Mouse (Mus musculus) myocyte (in vitro differentiated cells): ENCODE results near the gene Olfr312. TPM values are rescaled to one million over a fixed set of nuclear protein-coding genes. Genes with fewer than 3 reads are reported as not detected.
"Not testable (repeated sequence)": the region's sequence is repeated elsewhere in the genome, so short reads cannot be mapped to it uniquely, and the experiment has no call there.

Experiments
- H3K27me3 ChIP-seq: one replicate; pipeline ENCODE4 v1.6.1; 2011; ENCODE audit not compliant: control insufficient read depth, insufficient read depth, insufficient read length
- H3K36me3 ChIP-seq: one replicate; pipeline ENCODE4 v1.6.1; 2011; ENCODE audit not compliant: control insufficient read depth, insufficient read depth
- H3K4me2 ChIP-seq: one replicate; pipeline ENCODE4 v1.6.1; 2011; ENCODE audit warnings: low read depth, control low read depth
- H3K4me3 ChIP-seq: one replicate; pipeline ENCODE4 v1.5.1; 2011; ENCODE audit warnings: mild to moderate bottlenecking, control low read depth, moderate library complexity
- H3K79me2 ChIP-seq: one replicate; pipeline ENCODE4 v1.6.1; 2011; ENCODE audit not compliant: control insufficient read depth, insufficient read depth
- H3ac ChIP-seq: one replicate; pipeline ENCODE4 v1.6.1; 2011; ENCODE audit not compliant: control insufficient read depth, insufficient read length
- CEBPB ChIP-seq: IDR thresholded peaks from 2 replicates; pipeline ENCODE4 v1.6.1; 2011; ENCODE audit warnings: mild to moderate bottlenecking, moderate library complexity; ENCODE audit not compliant: poor library complexity, insufficient read depth, severe bottlenecking
- E2F4 ChIP-seq: IDR thresholded peaks from one replicate; pipeline ENCODE4 v1.6.1; 2011; ENCODE audit warnings: mild to moderate bottlenecking, control low read depth, moderate library complexity; ENCODE audit not compliant: insufficient read depth
- MAX ChIP-seq: IDR thresholded peaks from one replicate; pipeline ENCODE4 v1.6.1; 2011; ENCODE audit warnings: low read depth, mild to moderate bottlenecking, control low read depth
- MYOD1 ChIP-seq, 3 experiments: IDR thresholded peaks; one replicate each; pipeline ENCODE4 v1.6.1; 2011; ENCODE audit warnings: control low read depth in 2 of 3, low read depth in 2 of 3, mild to moderate bottlenecking in 2 of 3, moderate library complexity in 1 of 3; ENCODE audit not compliant: insufficient read length in 2 of 3, control insufficient read depth in 1 of 3
- MYOG ChIP-seq, 3 experiments: IDR thresholded peaks; one replicate each; pipeline ENCODE4 v1.6.1; 2011; ENCODE audit warnings: control low read depth in 2 of 3, low read depth in 2 of 3, mild to moderate bottlenecking in 2 of 3; ENCODE audit not compliant: insufficient read length in 2 of 3, control insufficient read depth in 1 of 3, insufficient read depth in 1 of 3
- POLR2A ChIP-seq: IDR thresholded peaks from one replicate; pipeline ENCODE4 v1.6.1; 2011; ENCODE audit warnings: low read depth, mild to moderate bottlenecking, control low read depth, moderate library complexity; ENCODE audit not compliant: insufficient read length
- POLR2AphosphoS2 ChIP-seq: IDR thresholded peaks from one replicate; pipeline ENCODE4 v1.6.1; 2011; ENCODE audit warnings: low read depth, control low read depth; ENCODE audit not compliant: insufficient read length
- REST ChIP-seq: IDR thresholded peaks from one replicate; pipeline ENCODE4 v1.6.1; 2011; ENCODE audit warnings: mild to moderate bottlenecking, control low read depth, moderate library complexity; ENCODE audit not compliant: insufficient read depth, insufficient read length
- SRF ChIP-seq: IDR thresholded peaks from one replicate; pipeline ENCODE4 v1.6.1; 2011; ENCODE audit warnings: low read depth; ENCODE audit not compliant: control insufficient read depth, insufficient read length
- TCF12 ChIP-seq: IDR thresholded peaks from one replicate; pipeline ENCODE4 v1.6.1; 2011; ENCODE audit warnings: mild to moderate bottlenecking, control low read depth; ENCODE audit not compliant: poor library complexity, insufficient read depth, severe bottlenecking
- TCF3 ChIP-seq: IDR thresholded peaks from one replicate; pipeline ENCODE4 v1.6.1; 2011; ENCODE audit warnings: low read depth, control low read depth; ENCODE audit not compliant: insufficient read length
- USF1 ChIP-seq: IDR thresholded peaks from one replicate; pipeline ENCODE4 v1.6.1; 2011; ENCODE audit warnings: low read depth, mild to moderate bottlenecking, control low read depth, moderate library complexity
- polyA plus RNA-seq: library from polyadenylated mRNA; unstranded; fragments of >200 nt; fragmentation: generic; extraction: Trizol; gene quantifications from one replicate; pipeline ENCODE4 v1.2.1, GENCODE M21; 2012; ENCODE audit warnings: missing spikeins

Olfr312 gene
- polyA plus RNA-seq, 1 experiment, result not detected

- Histone ChIP-seq H3K36me3 (no peaks in the 10 kb centered on the region), H3K27me3 (no peaks in the 10 kb centered on the region), H3K79me2 (no peaks in the 10 kb centered on the region), H3K4me3 (no peak overlapping the region), H3ac (no peak overlapping the region), H3K4me2 (no peak overlapping the region)
- TF ChIP-seq REST (no peak), MAX (no peak), USF1 (no peak), POLR2AphosphoS2 (no peak), TCF12 (no peak)
Measured at GRCm38 (mm10) chr11:58815676-58816075, 13.4 kb upstream of the Olfr312 start.

GRCm38 (mm10) chr11:58829764-58830163, 727 bp downstream of the Olfr312 start:
- Histone ChIP-seq H3K27me3 (peaks cover 5% of the 10 kb centered on the region), H3ac (no peak overlapping the region), H3K4me3 (no peak overlapping the region), H3K4me2 (no peak overlapping the region), H3K79me2 (no peaks in the 10 kb centered on the region), H3K36me3 (no peaks in the 10 kb centered on the region)
- TF ChIP-seq TCF3 (no peak), REST (no peak), MAX (no peak), POLR2AphosphoS2 (no peak), TCF12 (no peak), CEBPB (no peak), E2F4 (no peak), MYOD1 (IDR thresholded peaks at IDR 0.05; ENCODE audit: control insufficient read depth in 1 of 3, insufficient read length in 2 of 3, low read depth in 2 of 3) (no peak), MYOG (IDR thresholded peaks at IDR 0.05; ENCODE audit: control insufficient read depth in 1 of 3, insufficient read depth in 1 of 3, insufficient read length in 2 of 3, low read depth in 2 of 3) (no peak), USF1 (no peak)

- not testable (repeated sequence) for H3K36me3 ChIP-seq, H3K27me3 ChIP-seq, H3K4me3 ChIP-seq, H3K4me2 ChIP-seq, H3K79me2 ChIP-seq, H3ac ChIP-seq
Measured at GRCm38 (mm10) chr11:58832541-58832940, 3.5 kb downstream of the Olfr312 start.

DNA sequence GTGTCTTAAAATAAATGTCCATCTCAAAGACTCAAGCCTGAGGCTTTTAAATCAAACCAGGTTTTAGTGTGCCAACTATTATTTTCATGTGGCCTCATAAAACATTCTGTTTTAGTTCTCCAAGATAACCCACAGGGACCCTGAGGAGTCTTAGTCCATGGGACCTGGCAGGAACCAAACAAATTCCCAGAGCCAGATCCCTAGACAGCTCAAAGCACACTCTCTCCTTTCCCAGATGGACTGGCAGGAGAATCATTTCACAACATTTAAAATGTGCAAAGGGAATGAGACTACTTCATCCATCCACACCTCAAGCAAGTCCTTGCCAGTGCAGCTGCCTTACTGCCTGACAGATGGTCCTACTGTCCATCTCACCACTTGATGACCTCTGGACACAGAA, 9.9 kb downstream of the Olfr312 start, which contains the start of gene Olfr311:
Olfr311 (plus strand) TSS at position 301 of the 400 bp plus-strand sequence.
- not testable (repeated sequence) for H3K27me3 ChIP-seq, H3K36me3 ChIP-seq, H3ac ChIP-seq, H3K4me3 ChIP-seq, H3K4me2 ChIP-seq, H3K79me2 ChIP-seq

GRCm38 (mm10) chr11:58846919-58847461, 18.0 kb downstream of the Olfr312 start, which contains the start of gene Gm12258:
TSS of gene Gm12258 (plus strand) at chr11:58847158.
- Histone ChIP-seq H3K4me2 (peak within 1 kb of the TSS; percentile 65), H3K27me3 (no peaks in the 10 kb centered on the region), H3K79me2 (no peaks in the 10 kb centered on the region), H3ac (peak within 1 kb of the TSS; percentile 89), H3K4me3 (peak within 1 kb of the TSS; percentile 46), H3K36me3 (peaks cover 15% of the 10 kb centered on the region)
- TF ChIP-seq MAX, result no peak
- TF ChIP-seq SRF, result no peak
- peak; percentile 45 for TF ChIP-seq POLR2AphosphoS2
- TF ChIP-seq CEBPB, result peak; percentile 67
- TF ChIP-seq MYOD1 (IDR thresholded peaks at IDR 0.05; ENCODE audit: control insufficient read depth in 1 of 3, insufficient read length in 2 of 3, low read depth in 2 of 3), result no peak
- TF ChIP-seq USF1, result no peak
- no peak for TF ChIP-seq TCF3
- no peak for TF ChIP-seq TCF12
- no peak for TF ChIP-seq MYOG (IDR thresholded peaks at IDR 0.05; ENCODE audit: control insufficient read depth in 1 of 3, insufficient read depth in 1 of 3, insufficient read length in 2 of 3, low read depth in 2 of 3)
- no peak for TF ChIP-seq REST
- peak; percentile 22 for TF ChIP-seq E2F4
- peak; percentile 60 for TF ChIP-seq POLR2A

DNA sequence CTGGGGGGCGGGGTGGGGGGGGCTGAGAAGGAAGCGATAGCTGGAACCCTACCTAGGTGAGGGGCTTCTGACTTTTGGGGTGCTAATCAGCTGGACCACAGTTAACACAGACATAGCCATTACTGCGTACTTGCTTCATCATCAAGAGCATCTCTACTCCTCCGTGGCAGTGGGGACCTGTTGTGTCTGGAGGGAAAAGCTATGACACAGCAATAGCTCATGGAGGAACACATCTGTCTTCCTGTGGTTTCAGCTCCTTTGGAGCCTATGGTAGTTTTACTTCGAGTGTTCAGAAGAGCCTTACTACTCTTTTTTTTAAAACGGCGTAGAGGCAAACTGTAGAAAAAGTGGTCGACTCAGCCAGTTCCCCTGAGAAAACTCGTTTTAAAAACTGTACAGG, 18.6 kb downstream of the Olfr312 start:
- TF ChIP-seq SRF, result no peak
- TF ChIP-seq CEBPB, result no peak
- no peak for TF ChIP-seq POLR2A
- TF ChIP-seq TCF3, result no peak
- TF ChIP-seq TCF12, result no peak
- TF ChIP-seq USF1, result no peak
- no peak for TF ChIP-seq MYOD1 (IDR thresholded peaks at IDR 0.05; ENCODE audit: control insufficient read depth in 1 of 3, insufficient read length in 2 of 3, low read depth in 2 of 3)
- no peak for TF ChIP-seq MAX
- TF ChIP-seq E2F4, result no peak
- TF ChIP-seq REST, result no peak
- TF ChIP-seq MYOG (IDR thresholded peaks at IDR 0.05; ENCODE audit: control insufficient read depth in 1 of 3, insufficient read depth in 1 of 3, insufficient read length in 2 of 3, low read depth in 2 of 3), result no peak
- no peak for TF ChIP-seq POLR2AphosphoS2
- Histone ChIP-seq H3ac (peak overlapping the region; percentile 89), H3K4me3 (peak overlapping the region; percentile 46), H3K36me3 (peaks cover 15% of the 10 kb centered on the region), H3K79me2 (no peaks in the 10 kb centered on the region), H3K27me3 (no peaks in the 10 kb centered on the region), H3K4me2 (peak overlapping the region; percentile 65)
